Mouse (Mus musculus): Measurements from ENCODE around the gene Brk1.

The Brk1 gene

DNA sequence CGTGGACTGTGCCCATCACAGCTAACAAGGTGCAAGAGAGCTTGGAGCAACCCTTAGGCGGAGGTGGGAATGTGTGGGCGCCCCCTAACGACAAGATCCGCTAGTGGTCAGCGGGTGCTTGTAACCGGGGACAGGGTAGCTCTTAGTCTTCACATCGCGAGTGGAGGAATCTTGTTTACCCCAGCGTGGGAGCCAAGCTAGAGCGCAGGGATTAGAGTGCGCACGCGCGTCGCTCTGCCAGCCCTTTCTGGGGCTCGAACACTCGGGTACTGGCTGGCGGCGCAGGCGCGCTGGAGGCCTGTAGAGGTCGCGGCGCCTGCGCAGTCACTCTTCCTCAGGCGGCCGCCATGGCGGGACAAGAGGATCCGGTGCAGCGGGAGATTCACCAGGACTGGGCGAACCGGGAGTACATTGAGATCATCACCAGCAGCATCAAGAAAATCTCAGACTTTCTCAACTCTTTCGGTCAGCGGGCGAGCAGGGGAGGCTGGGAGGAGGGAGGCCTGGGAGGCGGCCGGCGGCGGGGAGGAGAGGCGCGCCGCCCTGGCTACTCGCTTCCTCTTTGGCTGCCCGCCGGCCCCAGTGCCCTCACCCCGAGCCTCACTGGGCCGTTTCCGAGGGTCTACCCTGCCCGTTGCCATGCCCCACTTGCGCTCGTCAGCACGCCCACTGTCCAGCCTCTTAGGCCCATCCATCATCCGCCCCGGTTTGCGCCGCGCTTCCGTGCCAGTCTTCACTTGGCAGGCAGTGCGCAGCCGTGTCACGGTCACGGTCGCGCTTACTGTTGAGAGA lies at the start of gene Brk1:
TSS of gene Brk1 (plus strand) at position 341 of the 792 bp plus-strand sequence.
- peak; percentile 82 for ATAC-seq (ENCODE audit: low TSS enrichment)

DNA sequence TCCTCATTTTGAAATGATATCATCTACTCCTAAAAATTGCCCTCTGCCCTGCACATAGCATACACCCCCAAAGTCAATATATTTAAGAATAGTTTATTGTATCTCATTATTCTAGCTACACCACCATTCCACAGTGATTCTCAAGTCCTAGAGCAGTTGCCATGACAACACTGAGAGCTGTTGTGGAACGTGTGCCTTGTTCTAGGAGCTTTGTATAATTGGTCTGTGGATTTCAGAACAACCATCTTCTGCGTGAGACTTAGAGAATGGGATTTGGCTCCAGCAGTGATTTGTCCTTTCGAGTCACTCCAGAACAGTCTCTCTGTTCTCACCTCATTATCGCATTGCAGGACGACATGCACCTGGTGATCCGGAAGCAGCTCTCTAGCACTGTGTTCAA lies 44.8 kb upstream of the Brk1 start:
- ATAC-seq (ENCODE audit: low TSS enrichment): peak; percentile 69; the same call in 1 of the 2 replicates

DNA sequence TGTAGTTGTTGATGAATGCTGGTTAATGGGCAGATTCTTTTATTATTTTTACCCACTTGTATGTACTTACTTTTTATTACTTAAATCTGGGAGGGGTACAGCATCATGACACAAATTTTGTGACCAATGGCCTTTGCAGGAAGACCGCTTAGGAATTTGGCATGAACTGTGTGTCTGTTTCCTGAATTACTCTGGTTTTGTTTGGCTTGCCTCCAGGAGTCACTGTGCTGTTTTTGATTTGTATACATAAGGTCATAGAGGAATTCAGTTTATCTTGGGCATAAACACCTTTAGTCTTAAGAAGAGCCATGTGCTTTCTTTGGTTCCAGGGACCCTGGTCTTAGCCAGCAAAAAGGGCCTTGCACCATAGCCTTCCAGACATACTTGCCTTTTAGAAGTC lies 40.0 kb upstream of the Brk1 start:
- no peak for ATAC-seq (ENCODE audit: low TSS enrichment)

DNA sequence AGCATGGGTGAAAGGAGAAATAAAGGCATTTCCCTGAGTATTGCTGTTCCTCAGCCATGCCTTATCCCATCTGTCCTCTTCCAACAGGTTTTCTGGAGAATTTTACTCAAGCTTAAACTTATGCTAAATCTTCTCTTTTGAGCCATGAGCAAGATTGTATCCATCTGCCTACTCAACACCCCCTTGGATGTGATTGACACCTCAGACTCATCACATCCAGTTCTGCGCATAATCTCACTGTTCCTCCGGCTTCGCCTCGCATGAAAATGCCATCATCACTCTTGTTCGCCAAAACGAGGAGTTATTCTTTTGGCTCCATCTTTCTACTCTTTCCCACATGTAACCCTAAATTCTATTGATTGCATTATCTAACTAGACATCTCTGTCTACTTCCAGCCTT lies 28.5 kb upstream of the Brk1 start:
- ATAC-seq (ENCODE audit: low TSS enrichment): peak; percentile 97

DNA sequence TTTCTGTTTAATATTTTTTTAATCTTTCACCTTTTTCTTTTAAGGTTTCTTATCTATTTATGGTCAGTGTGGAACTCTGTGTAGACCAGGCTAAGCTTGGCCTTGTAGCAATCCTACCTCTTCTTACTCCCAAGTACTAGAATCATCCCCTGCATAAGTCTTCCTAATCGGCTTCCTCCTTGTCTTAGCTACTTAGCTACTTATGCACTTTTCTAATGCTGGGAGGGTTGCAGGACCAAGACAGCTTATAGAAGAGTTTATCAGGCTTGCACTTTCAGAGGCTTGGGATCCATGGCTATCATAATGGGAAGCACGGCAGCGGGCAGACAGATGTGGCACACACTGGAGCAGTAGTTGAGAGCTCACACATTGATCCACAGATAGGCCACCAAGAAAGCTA lies 25.3 kb upstream of the Brk1 start:
- ATAC-seq (ENCODE audit: low TSS enrichment): no peak

DNA sequence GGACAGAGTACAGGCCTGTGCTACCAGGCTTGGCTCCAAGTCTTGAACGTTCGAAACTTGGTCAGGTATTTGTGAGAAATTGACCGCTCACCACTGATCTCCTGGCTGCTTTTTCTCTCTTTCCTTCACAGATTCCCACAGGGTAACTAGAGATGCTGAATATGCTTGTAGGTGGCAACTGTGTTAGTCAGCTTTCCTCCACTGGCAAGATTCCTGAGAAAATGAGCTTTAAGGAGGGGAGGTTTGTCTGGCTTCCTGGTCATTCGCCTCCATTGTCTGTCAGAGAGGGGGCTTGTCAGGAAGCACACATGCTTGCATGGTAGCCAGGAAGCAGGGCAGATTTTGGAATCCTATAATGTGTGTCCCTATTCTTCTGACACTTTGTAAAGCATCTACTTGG lies 21.5 kb upstream of the Brk1 start:
- peak; percentile 50; the same call in 1 of the 2 replicates for ATAC-seq (ENCODE audit: low TSS enrichment)

DNA sequence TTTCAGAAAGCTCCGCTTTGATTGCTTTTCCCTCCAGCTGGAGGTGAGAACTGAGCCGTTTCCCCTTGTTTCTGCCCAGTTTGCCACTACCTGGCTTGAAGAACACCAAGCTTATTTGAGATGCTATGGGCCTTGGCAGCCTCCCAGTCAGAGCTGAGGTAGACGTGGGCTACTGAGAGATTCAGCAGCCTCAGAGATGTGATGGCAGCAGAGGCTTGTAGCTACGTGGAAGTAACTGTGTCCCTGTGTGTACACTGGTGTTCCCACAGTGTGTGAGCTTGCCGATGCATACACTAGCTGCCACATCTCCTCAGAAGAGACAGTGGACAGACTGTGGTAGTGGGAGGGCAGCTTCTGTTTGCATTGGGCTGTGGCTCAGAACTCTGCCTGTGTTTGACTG lies 19.5 kb upstream of the Brk1 start:
- ATAC-seq (ENCODE audit: low TSS enrichment): peak; percentile 85

DNA sequence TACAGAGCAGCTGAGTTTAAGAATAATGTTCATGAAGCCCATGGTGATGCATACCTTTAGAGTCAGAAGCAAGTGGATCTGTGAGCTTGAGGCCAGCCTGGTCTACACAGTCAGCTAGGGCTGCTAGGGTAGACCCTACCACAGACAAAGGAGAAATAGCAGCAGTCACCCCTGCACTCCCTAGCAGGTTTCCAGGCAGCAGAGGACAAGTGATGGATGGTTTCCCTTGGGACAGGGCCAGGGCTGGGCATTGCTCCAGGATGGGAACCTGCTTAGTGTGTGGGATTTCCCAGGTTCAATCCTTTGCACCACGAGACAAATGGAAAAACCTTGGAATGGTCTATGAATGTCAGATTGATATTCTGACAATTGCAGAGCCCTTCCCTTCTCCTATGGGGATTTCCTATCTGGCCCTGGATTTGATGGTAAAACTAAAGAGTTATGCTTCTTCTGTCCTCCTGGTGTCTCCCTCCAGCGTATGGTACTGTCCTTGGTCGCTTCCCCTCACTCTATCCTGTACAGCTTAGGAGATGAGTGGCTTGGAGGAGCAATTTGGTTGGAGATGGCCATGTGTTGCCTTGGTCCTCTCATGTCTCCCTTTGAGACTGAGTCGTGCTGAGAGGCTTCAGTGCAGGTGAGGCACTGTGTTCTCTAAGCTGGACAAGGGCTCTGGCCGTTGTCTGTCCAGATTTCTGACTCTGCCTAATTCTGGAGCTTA lies 17.9 kb upstream of the Brk1 start:
- ATAC-seq (ENCODE audit: low TSS enrichment): peak; percentile 48; the same call in 1 of the 2 replicates

DNA sequence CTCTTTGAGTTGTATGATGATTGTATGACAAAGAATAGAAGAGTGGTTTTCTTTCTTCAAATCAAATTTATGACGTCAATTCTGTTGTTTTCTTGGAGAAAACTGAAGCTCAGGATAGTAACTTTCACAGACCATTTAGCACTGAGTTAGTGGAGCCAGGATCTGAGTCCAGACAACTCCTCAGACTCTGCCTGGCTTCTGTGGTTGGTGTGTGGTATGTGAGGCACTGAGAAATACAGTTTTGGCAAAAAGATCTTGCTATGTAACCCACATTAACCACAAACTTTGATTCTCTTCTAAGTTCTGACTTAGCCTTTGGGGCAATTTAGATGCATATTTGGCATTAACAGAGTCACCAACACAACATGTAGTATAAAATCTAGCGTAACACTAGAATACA lies 11.9 kb upstream of the Brk1 start:
- ATAC-seq (ENCODE audit: low TSS enrichment): no peak

DNA sequence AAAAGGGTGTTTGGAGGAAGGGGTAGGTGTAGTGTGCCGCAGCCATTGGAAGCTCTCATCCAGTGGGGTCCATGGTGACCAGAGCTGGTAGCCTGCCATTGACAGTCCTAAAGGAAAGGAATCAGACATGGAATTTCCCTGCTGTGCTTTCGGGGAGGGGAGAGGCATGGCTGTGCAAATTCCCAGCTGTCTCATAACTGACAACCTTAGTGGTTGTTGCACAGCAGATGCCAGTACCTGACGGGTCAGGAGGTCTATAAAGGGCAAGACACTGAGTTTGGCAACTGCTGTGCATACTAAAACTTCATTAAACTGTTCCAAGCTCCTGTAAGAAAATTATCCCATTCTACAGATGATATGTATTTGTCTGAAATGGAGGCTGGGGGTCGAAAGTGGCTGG lies 6.6 kb upstream of the Brk1 start:
- ATAC-seq (ENCODE audit: low TSS enrichment): no peak

DNA sequence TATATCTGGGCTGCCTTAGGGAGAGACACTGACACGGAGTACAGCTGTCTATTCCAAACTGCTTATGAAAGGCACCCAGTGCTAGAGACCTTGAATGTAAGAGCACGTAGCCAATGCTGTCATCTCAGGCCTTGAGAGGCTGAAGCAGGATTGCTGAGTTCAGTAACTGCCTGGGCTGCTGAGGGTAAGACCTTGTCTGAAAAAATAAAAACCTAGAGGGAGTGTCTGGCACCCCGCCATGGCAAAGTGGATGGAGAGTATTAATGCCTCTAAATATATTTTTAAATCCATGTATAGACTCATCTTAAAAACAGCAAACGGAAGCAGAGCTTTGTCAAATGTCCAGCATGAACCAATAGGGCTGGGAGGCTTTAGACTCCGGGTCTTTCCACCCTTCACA lies 4.7 kb upstream of the Brk1 start:
- no peak for ATAC-seq (ENCODE audit: low TSS enrichment)

DNA sequence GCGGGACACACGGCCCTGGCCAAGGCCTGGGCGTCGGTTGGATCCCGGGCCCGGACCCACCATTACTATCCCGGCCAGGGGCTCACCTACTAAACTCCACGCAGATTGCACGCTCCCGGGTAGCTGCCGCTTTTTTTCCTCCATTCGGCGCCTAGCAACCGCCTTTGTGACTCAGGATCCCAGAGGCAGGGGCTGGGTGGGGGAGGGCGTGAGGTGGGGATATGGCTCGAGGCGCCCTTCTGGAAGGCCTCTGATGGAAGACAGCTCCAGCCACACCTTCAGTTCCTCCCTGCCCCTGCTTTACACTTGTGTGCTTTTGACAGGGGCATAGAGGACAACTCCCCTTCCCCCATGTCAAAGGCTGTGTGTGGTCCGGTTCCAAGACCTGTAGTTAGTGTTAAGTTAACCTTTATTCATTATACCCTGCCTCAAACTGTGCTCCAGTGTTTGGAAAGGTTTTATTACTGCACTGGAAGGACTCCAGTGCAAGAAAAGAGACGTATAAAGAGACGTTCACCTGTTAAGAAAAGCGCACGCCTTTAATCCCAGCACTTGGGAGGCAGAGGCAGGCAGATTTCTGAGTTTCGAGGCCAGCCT lies 3.9 kb upstream of the Brk1 start, which contains the start of gene Fancd2os:
TSS of gene Fancd2os (minus strand) at position 173 of the 597 bp plus-strand sequence.
- ATAC-seq (ENCODE audit: low TSS enrichment): no peak

DNA sequence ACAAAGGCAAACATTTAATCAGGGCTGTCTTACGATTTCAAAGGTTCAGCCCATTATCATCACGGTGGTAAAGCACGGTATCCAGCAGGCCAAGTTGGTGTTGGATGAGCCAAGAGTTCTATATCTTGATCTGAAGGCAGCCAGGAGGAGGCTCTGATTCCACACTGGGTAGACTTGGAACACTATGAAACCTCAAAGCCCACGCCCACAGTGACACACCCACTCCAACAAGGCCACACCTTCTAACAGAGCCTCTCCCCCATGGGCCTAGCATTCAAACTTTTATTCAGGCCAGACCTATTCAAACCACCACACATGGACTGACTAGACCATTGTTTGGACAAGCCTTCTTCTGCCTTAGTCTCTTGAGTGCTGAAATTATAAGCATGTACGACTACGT lies 1.8 kb upstream of the Brk1 start:
- no peak for ATAC-seq (ENCODE audit: low TSS enrichment)

DNA sequence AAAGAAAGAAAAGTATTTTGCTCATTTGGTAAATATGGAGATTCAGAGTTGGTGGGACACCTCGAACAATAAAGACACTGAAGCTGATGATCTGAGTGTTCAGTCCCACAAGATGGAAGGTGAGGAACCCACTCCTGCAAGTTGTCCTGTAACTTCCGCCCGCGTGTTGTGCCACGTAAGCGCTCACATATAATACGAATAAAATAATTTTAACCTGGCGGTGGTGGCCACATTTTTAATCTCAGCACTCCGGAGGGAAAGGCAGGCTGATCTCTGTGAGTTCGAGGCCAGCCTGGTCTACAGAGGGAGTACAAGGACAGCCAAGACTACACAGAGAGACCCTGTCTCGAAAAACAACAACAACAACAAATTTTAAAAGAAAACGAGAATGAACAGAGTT lies 579 bp upstream of the Brk1 start:
- ATAC-seq (ENCODE audit: low TSS enrichment): no peak

DNA sequence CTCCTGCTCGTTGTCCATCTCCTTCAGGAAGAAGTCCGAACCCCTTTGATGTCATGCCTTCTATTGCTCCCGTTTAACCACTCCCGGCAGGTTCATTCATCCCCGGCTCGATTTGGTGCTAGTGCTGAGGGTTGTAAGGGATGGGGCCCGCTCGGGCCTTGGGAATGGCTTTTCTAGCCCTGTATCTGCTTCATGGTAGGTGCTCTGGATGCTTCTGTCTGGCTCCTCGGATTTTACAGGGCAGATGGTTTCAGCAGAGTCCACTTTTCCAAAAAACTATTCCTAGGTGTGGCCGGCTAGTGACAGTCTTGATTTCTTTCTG lies 613 bp downstream of the Brk1 start:
- peak; percentile 21 for ATAC-seq (ENCODE audit: low TSS enrichment)

DNA sequence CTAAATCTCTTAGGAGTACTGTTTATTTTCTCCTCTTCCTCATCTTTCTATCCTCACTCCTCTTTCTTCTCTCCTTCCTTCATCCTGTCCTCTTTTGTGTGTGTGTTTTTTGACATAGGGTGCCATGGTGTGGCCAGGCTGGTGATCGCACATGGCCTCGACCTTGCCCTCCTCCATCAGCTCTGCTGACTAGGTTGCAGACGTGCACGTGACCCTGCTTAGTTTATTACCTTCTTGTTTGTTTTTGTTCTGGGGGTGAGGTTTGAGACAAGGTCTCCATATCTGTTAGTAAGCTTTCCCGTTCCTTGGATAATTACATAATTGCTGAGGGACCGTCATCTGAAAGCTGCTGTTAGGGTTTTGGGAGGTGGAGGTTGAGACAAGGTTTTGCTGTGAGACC lies 4.3 kb downstream of the Brk1 start:
- no peak for ATAC-seq (ENCODE audit: low TSS enrichment)

DNA sequence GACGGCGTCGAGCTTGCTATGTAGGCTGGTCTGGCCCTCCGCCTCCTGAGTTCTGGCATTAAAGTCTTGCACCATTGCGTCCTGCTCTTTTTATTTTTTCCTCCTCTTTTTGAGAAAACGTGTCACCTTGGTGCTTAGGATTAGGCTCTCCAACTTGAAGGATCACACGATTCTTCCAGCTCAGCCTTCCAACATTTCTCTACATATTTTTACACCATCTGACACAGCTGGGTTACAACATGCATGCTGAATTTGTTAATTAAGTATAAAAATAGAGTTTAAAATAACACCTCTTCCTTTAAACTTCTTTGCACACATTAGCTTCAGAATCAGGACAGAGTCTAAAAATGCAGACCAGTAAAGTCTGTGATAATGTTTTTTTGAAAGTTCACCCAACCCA lies 4.7 kb downstream of the Brk1 start:
- peak; percentile 26 for ATAC-seq (ENCODE audit: low TSS enrichment)

DNA sequence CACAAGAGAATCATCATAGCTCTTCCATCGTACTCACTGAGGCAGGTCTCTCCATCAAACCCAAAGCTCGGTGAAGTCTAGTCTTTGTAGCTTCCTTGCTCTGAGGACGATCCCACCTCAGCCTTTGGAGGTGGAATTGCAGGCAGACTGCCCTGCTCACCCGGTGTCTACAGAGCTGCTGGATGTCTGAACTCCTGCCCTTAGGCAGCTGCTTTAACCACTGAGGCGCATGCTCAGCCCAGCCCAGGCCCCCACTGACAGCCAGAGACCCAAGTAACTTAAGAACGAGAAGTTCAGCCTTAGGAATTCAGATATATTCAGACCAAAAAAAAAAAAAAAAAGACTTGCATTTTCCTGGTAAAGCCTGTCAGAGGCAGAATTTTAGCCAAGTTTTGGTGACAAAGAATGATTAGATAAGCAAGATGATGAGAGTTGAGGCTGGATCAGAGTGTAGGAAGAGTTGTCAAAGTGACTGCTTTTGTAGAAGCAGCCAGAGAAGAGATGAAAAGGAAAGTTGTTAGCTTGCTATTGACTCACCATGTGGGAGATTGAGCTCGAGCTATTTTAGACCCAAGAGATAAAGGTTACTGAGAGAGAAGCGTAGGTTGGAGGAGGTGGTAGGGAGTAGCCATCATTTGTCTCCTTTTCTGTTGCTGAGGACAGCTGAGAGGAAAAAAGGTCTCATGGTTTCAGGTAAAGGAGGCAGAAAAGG lies 7.8 kb downstream of the Brk1 start:
- peak; percentile 60 for ATAC-seq (ENCODE audit: low TSS enrichment)

DNA sequence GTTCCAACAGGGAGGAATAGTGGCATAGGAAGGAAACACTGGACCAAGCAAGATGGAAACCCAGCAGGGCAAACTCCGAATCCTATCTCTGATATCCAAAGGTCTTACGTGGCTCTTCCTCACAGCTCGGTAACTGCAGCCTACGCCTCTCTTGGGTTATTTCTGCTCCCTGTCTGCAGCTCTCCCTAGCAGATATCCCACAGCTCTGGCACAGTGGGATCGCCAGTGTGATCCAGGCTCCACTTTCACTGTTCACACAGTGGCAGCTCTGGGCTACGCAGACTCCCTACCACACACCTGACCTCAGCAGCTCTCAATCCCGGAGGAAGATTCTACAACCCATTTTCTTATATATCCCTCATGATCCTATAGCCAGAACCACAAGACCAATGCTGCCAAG lies 9.6 kb downstream of the Brk1 start:
- peak; percentile 51 for ATAC-seq (ENCODE audit: low TSS enrichment)

DNA sequence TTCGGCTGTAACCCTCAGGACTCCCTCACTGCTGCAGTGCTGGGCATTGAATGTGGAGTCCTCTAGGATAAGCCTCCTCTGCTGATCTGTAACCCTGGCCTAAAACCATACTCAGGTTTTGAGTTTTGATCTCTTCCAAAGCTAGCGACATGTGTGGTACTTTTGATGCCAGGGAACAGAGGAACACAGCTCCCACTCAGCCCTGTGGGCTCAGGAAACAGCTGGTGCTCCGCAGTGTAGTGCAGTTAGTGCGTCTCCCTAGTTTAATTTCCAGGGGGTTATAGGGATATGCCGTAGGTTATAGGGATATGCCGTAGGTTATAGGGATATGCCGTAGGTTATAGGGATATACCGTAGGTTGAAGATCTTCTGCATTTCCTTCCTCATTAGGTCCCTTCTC lies 10.4 kb downstream of the Brk1 start:
- peak; percentile 26; the same call in 1 of the 2 replicates for ATAC-seq (ENCODE audit: low TSS enrichment)

DNA sequence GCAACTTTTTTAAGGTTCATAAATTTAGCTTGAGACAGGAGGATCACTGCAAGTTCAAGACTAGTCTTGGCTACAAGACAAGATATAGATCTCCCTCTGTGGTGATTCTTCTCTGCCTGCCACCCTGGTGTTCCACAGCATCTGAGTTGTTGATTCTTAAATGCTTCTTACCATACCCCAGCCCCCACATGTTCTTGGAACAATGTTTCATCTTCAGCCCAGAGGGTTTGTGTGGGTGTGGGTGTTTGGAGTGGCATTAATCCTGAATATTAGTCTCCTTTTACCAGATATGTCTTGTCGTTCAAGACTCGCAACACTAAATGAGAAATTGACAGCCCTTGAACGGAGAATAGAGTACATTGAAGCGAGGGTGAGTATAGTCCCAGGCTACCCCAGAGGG lies 10.9 kb downstream of the Brk1 start:
- no peak for ATAC-seq (ENCODE audit: low TSS enrichment)

DNA sequence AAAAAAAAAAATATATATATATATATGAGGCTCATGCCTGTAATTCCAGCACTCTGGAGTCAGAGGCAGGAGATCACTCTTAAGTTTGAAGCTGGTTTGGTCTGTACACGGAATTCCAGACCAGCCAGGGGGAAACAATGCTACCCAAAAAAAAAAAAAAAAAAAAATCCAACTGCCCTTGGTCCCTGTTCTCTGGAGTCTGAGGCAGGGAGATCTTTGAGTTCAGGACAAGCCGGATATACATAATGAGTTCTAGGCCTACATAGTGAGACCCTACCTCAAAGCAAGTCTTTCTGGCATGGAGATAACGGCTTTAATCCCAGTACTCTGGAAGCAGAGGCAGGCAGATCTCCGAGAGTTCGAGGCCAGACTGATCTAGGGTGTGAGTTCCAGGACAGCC lies 18.8 kb downstream of the Brk1 start:
- no peak for ATAC-seq (ENCODE audit: low TSS enrichment)
